8 mouse cellular contexts compared by ENCODE assay signal in genomic region chr1:189830797-189831232, GRCm38 (mm10).
DNase-seq lines count a peak whose midpoint lies in the region; ATAC-seq and TF ChIP-seq lines count a peak whose summit lies in the region.

No protein-coding gene starts in this region.

- H3K36me3 ChIP-seq in lung, embryonic 16.5 days (ENCODE audit: control insufficient read depth, insufficient read depth, low read length), result peaks cover 5% of the 10 kb centered on the region

- WGBS in lung, embryonic 16.5 days, result 14% methylated on average over 12 of the region's 12 CpGs
- 39% methylated on average over 12 of the region's 12 CpGs for WGBS in lung, adult 2 months

- TF ChIP-seq POLR2A in lung, adult 2 months (IDR thresholded peaks at IDR 0.05; ENCODE audit: borderline replicate concordance, extremely low read depth, low read depth, low read length), result no peak

- H3K9me3 ChIP-seq in lung, embryonic 16.5 days (ENCODE audit: control insufficient read depth, low read length), result no peaks in the 10 kb centered on the region

- intact Hi-C loops in gastrocnemius, postnatal 36 days (cut with DNase I), result no loop called here

- H3K27ac ChIP-seq in lung, embryonic 16.5 days (ENCODE audit: low read length), result no peak overlapping the region

- ATAC-seq in lung, embryonic 16.5 days (ENCODE audit: low read depth), result peak; percentile 67
- ATAC-seq in common myeloid progenitor, adult 5-6 weeks (replicated peaks; ENCODE audit: low read depth, poor library complexity, severe bottlenecking), result peak; percentile 36; the same call in 1 of the 2 replicates

- H3K4me3 ChIP-seq in lung, embryonic 16.5 days (ENCODE audit: low read length), result no peak overlapping the region
- H3K4me3 ChIP-seq in lung, adult 2 months (replicated peaks; ENCODE audit: extremely low read depth, low read depth, low read length), result no peak overlapping the region

- H3K9ac ChIP-seq in lung, embryonic 16.5 days (ENCODE audit: low read length), result no peak overlapping the region

- no peak for TF ChIP-seq CTCF in lung, adult 2 months (IDR thresholded peaks at IDR 0.05; ENCODE audit: insufficient read depth, low read length)

- H3K27me3 ChIP-seq in lung, embryonic 16.5 days (ENCODE audit: control insufficient read depth, insufficient read depth, low read depth, low read length), result no peaks in the 10 kb centered on the region

- DNase-seq in lung, adult 2 months, result no peak
- DNase-seq in kidney, postnatal 25 days, result peak; percentile 31 to 49
- peak; percentile 92 to 95 for DNase-seq in thymus, adult 18-20 months
- no peak for DNase-seq in urinary bladder, adult 18-20 months (ENCODE audit: low spot score in 2 of 2)
- no peak for DNase-seq in gastrocnemius, postnatal 36 days
- no peak for DNase-seq in layer of hippocampus, adult 9-10 months (ENCODE audit: low spot score)

- no peaks in the 10 kb centered on the region for H3K4me1 ChIP-seq in lung, embryonic 16.5 days (replicated peaks; ENCODE audit: control insufficient read depth, insufficient read depth, low read length)
- H3K4me1 ChIP-seq in lung, adult 2 months (ENCODE audit: control insufficient read depth, insufficient read depth, low read length), result peaks cover 2% of the 10 kb centered on the region; the same call in 1 of the 2 replicates

- H3K4me2 ChIP-seq in lung, embryonic 16.5 days (ENCODE audit: low read depth, low read length), result no peak overlapping the region

Comparison
In these comparisons a context has a peak if more than half of its experiments do, and no peak if none do; other contexts are left out.
1. DNase-seq: peak in kidney, postnatal 25 days (2 of 2) and thymus, adult 18-20 months (2 of 2); none in lung, adult 2 months (single experiment), urinary bladder, adult 18-20 months (0 of 2), gastrocnemius, postnatal 36 days (0 of 2) and layer of hippocampus, adult 9-10 months (single experiment).